12 mouse cellular contexts compared by ENCODE assay signal in the genomic region with DNA sequence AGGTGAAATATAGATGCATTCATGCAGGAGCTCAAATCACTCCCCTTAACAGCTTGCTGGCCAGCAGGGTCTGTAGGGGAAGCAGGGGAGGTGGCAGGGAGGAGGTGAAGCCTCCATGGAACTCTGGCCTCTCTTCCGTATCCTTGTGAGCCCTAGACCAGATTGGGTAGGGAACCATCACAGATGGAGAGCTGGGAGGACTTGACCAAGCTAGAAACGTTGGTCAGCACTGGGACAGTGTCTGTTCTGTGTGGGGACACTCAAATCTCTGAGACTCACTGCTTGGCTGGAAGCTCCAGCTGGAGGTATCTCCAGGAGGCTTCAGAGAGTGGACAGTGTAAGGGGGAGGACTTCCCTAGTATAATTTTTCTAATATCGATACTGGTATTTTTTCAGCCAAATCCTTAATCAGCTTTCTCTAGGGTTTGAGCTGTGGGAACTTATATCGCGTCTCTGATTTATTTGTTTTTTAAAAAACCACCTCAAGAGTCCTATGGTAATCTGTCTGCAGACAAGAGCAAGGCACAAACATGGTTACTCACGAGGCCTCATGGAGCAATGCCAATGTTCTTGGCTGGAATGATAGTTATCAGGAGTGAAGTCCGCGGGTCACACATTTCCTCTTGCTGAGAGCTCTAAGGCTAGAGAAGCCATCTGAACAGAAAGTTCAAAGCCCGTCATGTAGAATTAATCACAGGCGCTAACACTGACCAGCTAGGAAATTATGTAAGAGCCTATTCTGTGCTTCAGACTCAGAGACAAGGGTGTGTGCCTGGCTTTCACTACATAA. TPM values are rescaled to one million over a fixed set of nuclear protein-coding genes. Genes with fewer than 3 reads are reported as not detected.
DNase-seq lines count a peak whose midpoint lies in the region; ATAC-seq lines count a peak whose summit lies in the region.
"Had no signal": no experiment of that assay in that cellular context is flagged by ENCODE, and none has a peak within 500 bp of the region (broad histone marks: within the 10 kb centered on the region; RNA-seq: fewer than 3 reads in every experiment).

No protein-coding gene starts in this region.

- intact Hi-C loops in heart, postnatal 25 days (cut with DNase I) = no loop called here

- H3K27me3 ChIP-seq in heart, embryonic 13.5 days (replicated peaks) = peaks cover 15% of the 10 kb centered on the region
- no peaks in the 10 kb centered on the region for H3K27me3 ChIP-seq in midbrain, embryonic 15.5 days (replicated peaks)
- H3K27me3 ChIP-seq in midbrain, embryonic 11.5 days (ENCODE audit: control insufficient read depth, insufficient read depth, low read length) = no peaks in the 10 kb centered on the region; the same call in 1 of the 2 replicates
- H3K27me3 ChIP-seq in forebrain, embryonic 15.5 days = peaks cover 3% of the 10 kb centered on the region; the same call in 1 of the 2 replicates

- no peaks in the 10 kb centered on the region for H3K36me3 ChIP-seq in heart, embryonic 13.5 days
- no peaks in the 10 kb centered on the region for H3K36me3 ChIP-seq in midbrain, embryonic 15.5 days (replicated peaks)
- H3K36me3 ChIP-seq in midbrain, embryonic 11.5 days (ENCODE audit: control insufficient read depth, insufficient read depth, low read length) = no peaks in the 10 kb centered on the region
- H3K36me3 ChIP-seq in forebrain, embryonic 15.5 days = no peaks in the 10 kb centered on the region

- H3K9ac ChIP-seq in heart, embryonic 13.5 days = no peak overlapping the region
- H3K9ac ChIP-seq in midbrain, embryonic 15.5 days = no peak overlapping the region
- H3K9ac ChIP-seq in midbrain, embryonic 11.5 days (ENCODE audit: low read length) = no peak overlapping the region
- H3K9ac ChIP-seq in forebrain, embryonic 15.5 days (replicated peaks) = no peak overlapping the region

- ATAC-seq in heart, embryonic 13.5 days (ENCODE audit: extremely low read depth, insufficient number of reproducible peaks, low FRiP score, low TSS enrichment) = no peak
- no peak for ATAC-seq in midbrain, embryonic 15.5 days (replicated peaks)
- ATAC-seq in midbrain, embryonic 11.5 days (ENCODE audit: low FRiP score) = no peak
- no peak for ATAC-seq in forebrain, embryonic 15.5 days (replicated peaks)
- ATAC-seq in megakaryocyte, adult 5-6 weeks (ENCODE audit: poor library complexity, severe bottlenecking) = no peak
- ATAC-seq: activated CD4-positive, CD25-positive, alpha-beta regulatory T cell, adult 4 months had no signal

- H3K4me3 ChIP-seq in heart, embryonic 13.5 days = no peak overlapping the region
- no peak overlapping the region for H3K4me3 ChIP-seq in midbrain, embryonic 15.5 days
- no peak overlapping the region for H3K4me3 ChIP-seq in midbrain, embryonic 11.5 days (ENCODE audit: low read depth, low read length)
- H3K4me3 ChIP-seq in forebrain, embryonic 15.5 days = peak overlapping the region; percentile 43; the same call in 1 of the 2 replicates
- H3K4me3 ChIP-seq: heart, adult 2 months had no signal

- DNase-seq in heart, postnatal 25 days (ENCODE audit: low spot score) = no peak
- no peak for DNase-seq in midbrain, embryonic 11.5 days (ENCODE audit: low spot score, missing footprints)
- DNase-seq in retina, embryonic 14.5 days (ENCODE audit: low spot score) = peak; percentile 8
- no peak for DNase-seq in urinary bladder, adult 2 months (ENCODE audit: low spot score)
- DNase-seq: heart, adult 2 months; layer of hippocampus, postnatal 36 days; lung, postnatal 14 days had no signal

- H3K27ac ChIP-seq in heart, embryonic 13.5 days (replicated peaks) = no peak overlapping the region
- no peak overlapping the region for H3K27ac ChIP-seq in midbrain, embryonic 15.5 days
- H3K27ac ChIP-seq in midbrain, embryonic 11.5 days (ENCODE audit: low read depth, low read length) = no peak overlapping the region
- H3K27ac ChIP-seq in forebrain, embryonic 15.5 days (replicated peaks) = no peak overlapping the region
- H3K27ac ChIP-seq: heart, adult 2 months had no signal

- no peaks in the 10 kb centered on the region for H3K9me3 ChIP-seq in heart, embryonic 13.5 days
- no peaks in the 10 kb centered on the region for H3K9me3 ChIP-seq in midbrain, embryonic 15.5 days
- H3K9me3 ChIP-seq in midbrain, embryonic 11.5 days (ENCODE audit: control insufficient read depth, low read length) = no peaks in the 10 kb centered on the region
- H3K9me3 ChIP-seq in forebrain, embryonic 15.5 days = no peaks in the 10 kb centered on the region

- H3K4me1 ChIP-seq in heart, embryonic 13.5 days = peaks cover 4% of the 10 kb centered on the region
- H3K4me1 ChIP-seq in midbrain, embryonic 15.5 days = peaks cover 12% of the 10 kb centered on the region; the same call in 1 of the 2 replicates
- no peaks in the 10 kb centered on the region; the same call in 1 of the 2 replicates for H3K4me1 ChIP-seq in midbrain, embryonic 11.5 days (ENCODE audit: control insufficient read depth, insufficient read depth, low read length)
- peaks cover 15% of the 10 kb centered on the region for H3K4me1 ChIP-seq in forebrain, embryonic 15.5 days

- 59% methylated on average over 10 of the region's 10 CpGs for WGBS in heart, embryonic 13.5 days
- WGBS in midbrain, embryonic 15.5 days = 82% methylated on average over 10 of the region's 10 CpGs
- 85% methylated on average over 10 of the region's 10 CpGs for WGBS in midbrain, embryonic 11.5 days
- WGBS in forebrain, embryonic 15.5 days = 80% methylated on average over 10 of the region's 10 CpGs

- H3K4me2 ChIP-seq in heart, embryonic 13.5 days = peak overlapping the region; percentile 75
- peak overlapping the region; percentile 60 for H3K4me2 ChIP-seq in midbrain, embryonic 15.5 days
- no peak overlapping the region for H3K4me2 ChIP-seq in midbrain, embryonic 11.5 days
- H3K4me2 ChIP-seq in forebrain, embryonic 15.5 days (replicated peaks) = peak overlapping the region; percentile 74

RNA-seq across cellular contexts. Expression of gene Synpr, which starts 1.0 kb away (rescaled TPM):
- 0.33 and 0.38 TPM in 2 replicates for polyA plus RNA-seq in heart, embryonic 13.5 days (2015; fragmentation: Nextera tagmentation; extraction: Ambion mirVana)
- total RNA-seq in heart, postnatal 25 days (2021) = under 1 TPM in 1 of 2 experiments, not detected in 1; 0.36 TPM
- polyA plus RNA-seq in midbrain, embryonic 15.5 days (2015; fragmentation: Nextera tagmentation; extraction: Ambion mirVana) = 30.6 and 33.1 TPM in 2 replicates
- polyA plus RNA-seq in midbrain, embryonic 11.5 days (2014; fragmentation: Nextera tagmentation; extraction: Ambion mirVana) = 7.7 and 8.7 TPM in 2 replicates
- polyA plus RNA-seq in forebrain, embryonic 15.5 days (2015; fragmentation: Nextera tagmentation; extraction: Ambion mirVana) = 25.3 and 25.8 TPM in 2 replicates
- total RNA-seq in megakaryocyte, adult 5-6 weeks (2015) = not detected in 2 replicates
- total RNA-seq in megakaryocyte, adult 5-6 weeks (2017) = not detected in 2 replicates
- polyA plus RNA-seq in urinary bladder, adult 2 months (2012; rRNA removed) = 0.32 and 0.47 TPM in 2 replicates
- polyA plus RNA-seq: activated CD4-positive, CD25-positive, alpha-beta regulatory T cell, adult 4 months; heart, adult 2 months had no signal
